Mouse (Mus musculus): ENCODE data around the gene Chrna7. TPM values are rescaled to one million over a fixed set of nuclear protein-coding genes. Genes with fewer than 3 reads are reported as not detected.

The Chrna7 gene
- polyA plus RNA-seq, 1 experiment, result 2.4 TPM

DNA sequence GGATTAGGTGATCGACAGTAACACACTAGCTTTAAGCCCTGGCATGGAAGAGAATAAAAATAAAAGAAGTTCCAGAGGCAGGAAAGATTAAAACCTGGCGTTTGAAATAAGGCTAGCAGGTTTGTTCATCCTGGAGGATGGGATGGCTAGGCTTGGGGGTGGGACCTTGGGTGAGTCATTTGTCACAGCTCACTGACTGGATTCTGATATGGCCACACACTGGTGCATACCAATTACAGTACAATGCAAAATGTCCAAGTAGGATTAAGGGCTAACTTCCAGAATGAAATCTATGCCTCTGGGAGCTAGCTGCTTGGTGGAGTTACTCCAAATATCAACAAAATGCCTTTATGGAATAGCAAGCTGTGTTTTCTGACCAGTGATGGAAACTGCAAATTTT, 16.8 kb downstream of the Chrna7 start:
- no peak overlapping the region for H3K27ac ChIP-seq (ENCODE audit: control insufficient read depth, insufficient read depth, low read depth, low read length)
- no peak overlapping the region for H3K4me3 ChIP-seq (ENCODE audit: control insufficient read depth, low read depth, low read length)
- H3K27me3 ChIP-seq (ENCODE audit: control insufficient read depth, insufficient read depth, low read length), result no peaks in the 10 kb centered on the region
- H3K4me1 ChIP-seq (ENCODE audit: control insufficient read depth, insufficient read depth, low read length), result no peaks in the 10 kb centered on the region
- no peaks in the 10 kb centered on the region for H3K36me3 ChIP-seq (ENCODE audit: control insufficient read depth, insufficient read depth, low read length)
- TF ChIP-seq POLR2A (IDR thresholded peaks at IDR 0.05; ENCODE audit: control insufficient read depth, low read depth, low read length) (no peak), CTCF (IDR thresholded peaks at IDR 0.05; ENCODE audit: control insufficient read depth, insufficient read depth, insufficient replicate concordance, low read depth, low read length) (no peak)

- Histone ChIP-seq H3K4me1 (ENCODE audit: control insufficient read depth, insufficient read depth, low read length) (no peaks in the 10 kb centered on the region), H3K4me3 (ENCODE audit: control insufficient read depth, low read depth, low read length) (no peak overlapping the region), H3K27me3 (ENCODE audit: control insufficient read depth, insufficient read depth, low read length) (no peaks in the 10 kb centered on the region), H3K27ac (ENCODE audit: control insufficient read depth, insufficient read depth, low read depth, low read length) (no peak overlapping the region), H3K36me3 (ENCODE audit: control insufficient read depth, insufficient read depth, low read length) (no peaks in the 10 kb centered on the region)
- no peak for TF ChIP-seq CTCF (IDR thresholded peaks at IDR 0.05; ENCODE audit: control insufficient read depth, insufficient read depth, insufficient replicate concordance, low read depth, low read length)
- TF ChIP-seq POLR2A (IDR thresholded peaks at IDR 0.05; ENCODE audit: control insufficient read depth, low read depth, low read length), result no peak
Observed at GRCm38 (mm10) chr7:63189647-63190534, 22.5 kb downstream of the Chrna7 start.

DNA sequence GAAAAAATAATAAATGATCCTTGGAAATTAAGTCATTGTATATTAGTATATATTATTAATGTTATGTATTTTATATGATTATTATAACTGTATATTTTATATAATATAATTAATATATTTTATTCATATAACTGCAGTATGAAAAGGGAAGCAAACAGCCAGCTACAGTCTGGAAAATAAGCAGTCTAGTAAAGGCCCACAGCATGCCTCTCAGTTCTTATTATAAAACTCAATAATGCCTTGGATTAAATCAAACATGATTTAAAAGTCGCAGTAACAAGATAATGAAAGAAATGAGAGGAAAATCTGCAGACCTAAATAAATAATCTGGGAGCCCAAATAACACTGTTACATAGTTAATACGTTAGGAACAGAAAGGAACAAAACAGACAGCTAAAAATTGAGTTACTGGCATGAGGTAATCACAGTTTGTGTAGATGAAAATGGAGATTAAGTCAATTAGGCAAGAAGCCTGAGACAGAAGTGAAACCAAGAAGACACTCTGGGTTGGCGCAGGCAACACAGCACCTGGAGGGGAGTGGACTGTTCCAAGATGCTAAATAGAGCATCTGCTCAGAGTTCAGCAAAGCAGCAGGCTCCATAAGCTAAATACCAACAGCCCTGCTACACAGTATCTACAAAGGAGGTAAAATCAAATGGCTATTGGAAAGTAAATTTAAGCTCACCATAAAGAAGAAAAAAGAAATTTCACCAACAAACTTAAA, 42.1 kb downstream of the Chrna7 start:
- no peaks in the 10 kb centered on the region for H3K36me3 ChIP-seq (ENCODE audit: control insufficient read depth, insufficient read depth, low read length)
- no peak for TF ChIP-seq CTCF (IDR thresholded peaks at IDR 0.05; ENCODE audit: control insufficient read depth, insufficient read depth, insufficient replicate concordance, low read depth, low read length)
- TF ChIP-seq POLR2A (IDR thresholded peaks at IDR 0.05; ENCODE audit: control insufficient read depth, low read depth, low read length), result no peak

DNA sequence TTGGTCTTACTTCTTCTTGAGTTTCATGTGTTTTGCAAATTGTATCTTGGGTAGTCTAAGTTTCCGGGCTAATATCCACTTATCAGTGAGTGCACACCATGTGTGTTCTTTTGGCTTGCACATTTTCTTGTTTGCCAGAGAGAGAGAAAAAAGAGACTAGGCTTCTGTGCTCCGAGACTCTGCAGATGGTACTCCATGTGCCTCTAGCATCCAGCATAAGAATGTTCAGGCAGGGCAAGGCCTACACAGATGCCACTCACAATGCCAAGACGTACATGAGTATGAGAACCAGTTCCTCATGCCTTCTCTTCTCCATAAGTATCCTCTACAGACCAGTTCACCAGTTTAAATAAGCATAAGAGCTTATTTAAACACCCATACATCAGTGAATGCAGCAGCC, 47.8 kb downstream of the Chrna7 start:
- H3K4me3 ChIP-seq (ENCODE audit: control insufficient read depth, low read depth, low read length), result no peak overlapping the region
- no peaks in the 10 kb centered on the region for H3K36me3 ChIP-seq (ENCODE audit: control insufficient read depth, insufficient read depth, low read length)
- H3K27ac ChIP-seq (ENCODE audit: control insufficient read depth, insufficient read depth, low read depth, low read length), result no peak overlapping the region
- no peak for TF ChIP-seq CTCF (IDR thresholded peaks at IDR 0.05; ENCODE audit: control insufficient read depth, insufficient read depth, insufficient replicate concordance, low read depth, low read length)
- no peaks in the 10 kb centered on the region for H3K4me1 ChIP-seq (ENCODE audit: control insufficient read depth, insufficient read depth, low read length)
- H3K27me3 ChIP-seq (ENCODE audit: control insufficient read depth, insufficient read depth, low read length), result no peaks in the 10 kb centered on the region

More for the DNA sequence above, 42.1 kb downstream of the Chrna7 start:
- Histone ChIP-seq H3K27me3 (ENCODE audit: control insufficient read depth, insufficient read depth, low read length) (no peaks in the 10 kb centered on the region), H3K4me3 (ENCODE audit: control insufficient read depth, low read depth, low read length) (no peak overlapping the region), H3K27ac (ENCODE audit: control insufficient read depth, insufficient read depth, low read depth, low read length) (no peak overlapping the region), H3K4me1 (ENCODE audit: control insufficient read depth, insufficient read depth, low read length) (no peaks in the 10 kb centered on the region)

DNA sequence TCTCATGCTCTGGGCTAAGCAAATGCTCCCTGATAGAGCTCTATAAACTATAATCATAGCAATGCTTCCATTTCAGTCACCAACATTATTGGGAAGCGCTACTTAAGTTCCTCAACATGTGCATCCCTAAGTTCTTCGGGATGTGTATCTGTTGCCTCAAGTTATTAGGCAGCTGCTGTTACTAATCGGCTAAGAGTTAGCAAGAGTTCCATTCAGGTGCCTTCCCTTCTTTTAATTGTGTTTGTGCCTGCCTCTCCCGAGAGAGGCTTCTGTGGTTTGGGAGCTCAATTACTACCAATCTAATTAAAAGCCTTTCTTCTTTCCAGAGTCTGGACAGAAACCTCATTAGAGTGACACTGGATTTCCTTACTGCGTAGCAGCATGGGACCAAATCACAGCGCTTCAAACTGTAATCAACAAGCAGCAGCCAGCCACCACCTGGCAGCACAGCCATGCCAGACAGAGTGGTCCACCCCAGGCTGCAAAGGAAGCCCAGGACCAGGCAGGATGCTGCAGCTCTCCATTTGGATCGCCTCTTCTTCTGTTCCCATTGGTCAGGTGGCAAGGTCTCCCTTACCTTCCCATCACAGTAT, 50.0 kb downstream of the Chrna7 start:
- Histone ChIP-seq H3K4me1 (ENCODE audit: control insufficient read depth, insufficient read depth, low read length) (no peaks in the 10 kb centered on the region), H3K36me3 (ENCODE audit: control insufficient read depth, insufficient read depth, low read length) (no peaks in the 10 kb centered on the region), H3K27ac (ENCODE audit: control insufficient read depth, insufficient read depth, low read depth, low read length) (no peak overlapping the region), H3K4me3 (ENCODE audit: control insufficient read depth, low read depth, low read length) (no peak overlapping the region), H3K27me3 (ENCODE audit: control insufficient read depth, insufficient read depth, low read length) (no peaks in the 10 kb centered on the region)
- TF ChIP-seq CTCF (IDR thresholded peaks at IDR 0.05; ENCODE audit: control insufficient read depth, insufficient read depth, insufficient replicate concordance, low read depth, low read length) (no peak), POLR2A (IDR thresholded peaks at IDR 0.05; ENCODE audit: control insufficient read depth, low read depth, low read length) (no peak)

GRCm38 (mm10) chr7:63153239-63153638, 59.1 kb downstream of the Chrna7 start:
- no peak for TF ChIP-seq CTCF (IDR thresholded peaks at IDR 0.05; ENCODE audit: control insufficient read depth, insufficient read depth, insufficient replicate concordance, low read depth, low read length)
- TF ChIP-seq POLR2A (IDR thresholded peaks at IDR 0.05; ENCODE audit: control insufficient read depth, low read depth, low read length), result no peak
- no peaks in the 10 kb centered on the region for H3K4me1 ChIP-seq (ENCODE audit: control insufficient read depth, insufficient read depth, low read length)
- H3K36me3 ChIP-seq (ENCODE audit: control insufficient read depth, insufficient read depth, low read length), result no peaks in the 10 kb centered on the region
- no peak overlapping the region for H3K4me3 ChIP-seq (ENCODE audit: control insufficient read depth, low read depth, low read length)
- no peaks in the 10 kb centered on the region for H3K27me3 ChIP-seq (ENCODE audit: control insufficient read depth, insufficient read depth, low read length)
- no peak overlapping the region for H3K27ac ChIP-seq (ENCODE audit: control insufficient read depth, insufficient read depth, low read depth, low read length)

GRCm38 (mm10) chr7:63148740-63149139, 63.6 kb downstream of the Chrna7 start:
- no peaks in the 10 kb centered on the region for H3K27me3 ChIP-seq (ENCODE audit: control insufficient read depth, insufficient read depth, low read length)
- TF ChIP-seq CTCF (IDR thresholded peaks at IDR 0.05; ENCODE audit: control insufficient read depth, insufficient read depth, insufficient replicate concordance, low read depth, low read length) (no peak), POLR2A (IDR thresholded peaks at IDR 0.05; ENCODE audit: control insufficient read depth, low read depth, low read length) (no peak)
- H3K36me3 ChIP-seq (ENCODE audit: control insufficient read depth, insufficient read depth, low read length), result no peaks in the 10 kb centered on the region
- no peak overlapping the region for H3K4me3 ChIP-seq (ENCODE audit: control insufficient read depth, low read depth, low read length)
- H3K27ac ChIP-seq (ENCODE audit: control insufficient read depth, insufficient read depth, low read depth, low read length), result no peak overlapping the region
- H3K4me1 ChIP-seq (ENCODE audit: control insufficient read depth, insufficient read depth, low read length), result no peaks in the 10 kb centered on the region

All from testis, adult 2 months (tissue).